Mouse (Mus musculus): ENCODE data around the gene Slc16a14.

Slc16a14 gene

DNA sequence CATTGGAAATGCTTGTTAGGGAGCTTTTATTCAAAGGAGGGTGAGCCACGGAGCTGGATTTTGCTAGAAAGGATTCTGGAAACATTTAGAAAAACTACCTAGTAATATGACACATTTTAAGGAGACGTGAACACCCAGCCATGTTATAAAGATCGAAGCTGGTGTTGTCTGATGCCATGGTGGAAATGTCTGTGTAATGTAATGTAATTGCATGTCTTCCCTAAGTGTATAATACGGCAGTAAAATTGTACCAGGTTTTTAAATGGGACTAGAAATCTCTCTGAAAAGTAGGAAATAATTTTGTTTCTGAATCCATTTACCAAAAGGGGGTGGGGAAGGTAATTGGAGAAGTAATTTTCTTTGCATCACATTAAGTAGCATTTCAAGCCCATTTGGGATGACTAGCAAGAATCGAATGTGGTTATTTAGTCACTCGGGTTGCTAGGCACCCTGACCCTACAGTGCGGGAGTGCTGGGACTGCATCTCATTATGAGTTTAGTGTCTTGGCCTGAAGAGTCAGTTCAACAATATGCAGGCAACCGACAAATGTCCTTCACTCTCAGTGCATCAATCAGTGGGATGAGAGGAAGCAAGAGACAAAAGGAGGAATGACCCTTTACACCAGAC lies 24.6 kb downstream of the Slc16a14 start:
- DNase-seq (ENCODE audit: extremely low spot score) = no peak

DNA sequence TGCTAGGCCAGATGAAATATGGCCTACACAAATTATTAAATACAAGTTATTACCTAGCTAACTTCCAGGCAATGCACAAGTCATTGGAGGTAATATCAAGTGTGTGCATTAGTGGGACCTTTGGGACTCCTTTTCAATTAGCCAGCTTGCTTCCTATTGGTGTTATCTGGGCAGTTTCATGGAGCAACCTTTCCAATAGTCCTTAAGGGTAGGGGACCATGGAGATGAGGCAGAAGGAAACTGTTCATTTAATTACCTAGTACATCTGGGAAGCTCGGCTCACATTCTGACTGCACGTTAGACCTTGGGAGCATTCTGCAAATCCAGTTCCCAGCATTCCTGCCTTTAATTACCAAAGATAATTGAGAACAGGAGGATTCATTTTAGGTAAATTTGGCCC lies 30.5 kb downstream of the Slc16a14 start:
- DNase-seq (ENCODE audit: extremely low spot score) = no peak

DNA sequence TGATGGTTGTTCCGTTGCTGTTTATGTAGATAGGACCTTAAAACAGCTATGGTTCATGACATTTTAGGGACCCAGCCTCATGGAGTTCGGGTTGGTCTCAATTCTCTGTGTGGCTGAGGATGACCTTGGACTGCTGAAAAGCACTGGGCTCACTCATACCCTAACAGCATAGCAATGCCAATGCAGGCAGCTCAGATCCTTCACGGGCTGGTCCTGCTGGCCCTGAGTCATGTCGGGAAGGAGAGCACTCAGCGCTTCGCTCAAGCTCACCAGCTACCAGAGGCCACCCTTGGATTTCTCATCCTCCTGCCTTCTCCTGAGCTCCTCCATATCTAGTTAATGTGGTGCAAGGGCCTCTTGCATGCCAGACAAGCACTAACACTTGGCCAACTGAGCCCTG lies 35.8 kb downstream of the Slc16a14 start:
- DNase-seq (ENCODE audit: extremely low spot score) = no peak

DNA sequence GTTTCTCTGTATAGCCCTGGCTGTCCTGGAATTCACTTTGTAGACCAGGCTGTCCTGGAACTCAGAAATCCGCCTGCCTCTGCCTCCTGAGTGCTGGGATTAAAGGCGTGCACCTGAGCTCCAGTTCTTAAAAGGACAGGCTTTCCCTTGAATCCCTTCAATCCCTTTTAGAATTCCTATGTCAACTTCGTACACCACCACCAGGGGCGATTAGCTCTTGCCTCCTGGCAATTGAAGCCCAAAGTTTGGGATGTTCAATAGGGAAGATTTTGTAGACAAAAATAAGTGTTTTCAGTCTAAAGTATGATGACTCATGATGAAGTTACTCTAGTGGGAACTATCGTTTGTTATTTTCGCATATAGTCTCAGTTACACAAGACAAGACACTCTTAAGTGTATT lies 37.6 kb downstream of the Slc16a14 start:
- DNase-seq (ENCODE audit: extremely low spot score) = no peak

DNA sequence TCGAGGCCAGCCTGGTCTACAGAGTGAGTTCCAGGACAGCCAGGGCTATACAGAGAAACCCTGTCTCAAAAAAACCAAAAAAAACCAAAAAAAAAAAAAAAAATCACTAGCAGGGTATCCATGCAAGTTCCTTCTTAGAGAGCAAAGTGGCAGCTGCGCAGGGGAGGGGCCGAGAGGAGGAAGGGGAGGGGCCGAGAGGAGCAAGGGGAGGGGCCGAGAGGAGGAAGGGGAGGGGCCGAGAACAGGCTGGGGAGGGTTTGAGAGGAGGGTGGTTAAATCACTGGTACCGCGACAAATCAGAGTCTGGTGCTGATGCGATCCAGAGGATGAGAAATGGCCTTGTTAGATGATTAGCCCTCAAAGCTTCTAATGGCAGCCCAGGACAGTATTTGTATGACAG lies 43.2 kb downstream of the Slc16a14 start:
- DNase-seq (ENCODE audit: extremely low spot score) = no peak

DNA sequence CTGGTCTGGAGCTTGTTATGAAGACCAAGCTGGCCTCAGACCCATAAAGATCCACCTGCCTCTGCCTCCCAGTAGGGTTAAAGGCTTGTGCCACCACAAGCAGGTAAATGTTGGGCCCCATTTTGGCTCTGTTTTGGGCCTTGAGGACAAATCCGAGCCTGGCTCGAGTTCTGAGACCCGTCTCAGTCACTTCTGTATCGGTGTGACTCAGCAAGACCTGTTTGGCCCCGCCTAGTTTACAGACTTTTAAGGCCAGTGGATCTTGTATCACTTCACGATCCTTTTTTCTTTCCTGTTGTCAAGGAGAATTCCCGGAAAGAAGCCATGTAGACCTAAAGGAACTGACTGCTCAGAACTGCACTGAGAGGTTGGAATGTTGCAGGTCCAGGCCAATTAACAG lies 44.4 kb downstream of the Slc16a14 start:
- no peak for DNase-seq (ENCODE audit: extremely low spot score)

DNA sequence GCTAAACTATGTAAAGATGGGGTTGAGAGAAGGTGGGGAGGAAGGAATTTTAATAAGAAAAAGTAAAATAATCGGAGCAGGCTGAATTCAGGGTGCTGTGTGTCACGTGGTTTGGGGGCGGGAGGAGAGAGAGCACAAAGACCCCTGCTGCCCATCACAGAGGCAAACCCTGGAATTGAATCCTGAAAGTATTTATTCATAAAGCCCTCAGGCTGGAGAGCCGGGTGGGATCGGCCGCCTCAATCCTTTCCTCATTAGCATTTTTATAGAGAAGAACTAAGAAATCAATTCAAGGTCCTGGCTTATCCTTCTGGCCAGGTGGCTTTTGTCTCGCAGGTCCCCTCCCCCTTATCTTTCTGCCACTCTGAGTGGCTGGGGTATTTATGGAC lies 44.9 kb downstream of the Slc16a14 start:
- DNase-seq (ENCODE audit: extremely low spot score) = no peak

DNA sequence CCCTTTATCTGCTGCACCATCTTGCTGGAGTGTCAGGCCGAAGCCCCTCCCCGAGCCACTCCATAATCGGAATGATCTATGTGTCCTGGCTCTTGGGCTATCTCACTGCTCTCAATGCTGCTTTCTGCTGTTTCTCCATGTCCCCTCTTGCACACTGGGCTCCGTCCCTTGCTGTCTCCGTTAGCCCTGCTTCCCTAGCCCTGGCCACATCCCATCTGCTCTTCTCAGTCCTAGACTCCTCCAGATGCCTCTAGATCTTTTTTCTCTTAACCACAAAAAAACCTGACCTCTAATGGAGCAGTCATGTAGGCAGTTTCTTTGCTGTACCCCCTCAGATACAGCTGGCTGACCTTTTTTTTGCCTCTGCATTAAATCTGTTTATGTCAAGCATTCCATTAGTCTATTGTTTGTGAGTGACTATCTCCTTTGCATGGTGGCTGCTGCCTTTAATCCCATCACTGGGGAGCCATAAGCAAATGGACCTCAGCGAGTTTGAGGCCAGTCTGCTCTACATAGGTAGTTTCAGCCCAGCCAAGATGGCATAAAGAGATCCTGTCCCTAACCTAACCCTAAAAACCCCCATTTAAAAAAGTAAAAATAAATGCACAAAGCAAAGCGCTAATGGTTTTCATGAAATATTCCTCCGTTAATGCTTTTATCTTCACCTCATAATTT lies 45.5 kb downstream of the Slc16a14 start:
- no peak for DNase-seq (ENCODE audit: extremely low spot score)

DNA sequence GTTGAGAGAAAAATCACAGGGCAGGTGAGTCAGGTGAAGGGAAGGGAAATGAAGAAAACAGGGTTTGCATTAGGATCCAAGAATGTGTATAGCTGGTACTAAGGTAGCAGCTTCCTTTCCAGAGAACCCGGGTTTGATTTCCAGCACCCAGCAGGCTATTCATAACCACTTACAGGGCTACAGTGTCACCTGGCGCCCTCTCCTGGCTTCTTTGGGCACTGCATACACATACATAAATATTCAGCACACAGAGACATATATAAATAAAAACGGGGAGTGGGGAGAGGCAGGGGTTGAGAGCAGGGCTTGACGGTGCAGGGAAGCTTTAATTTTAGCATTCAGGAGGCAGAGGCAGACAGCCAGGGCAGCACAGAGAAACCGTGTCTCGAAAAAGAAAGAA lies 49.0 kb downstream of the Slc16a14 start:
- DNase-seq (ENCODE audit: extremely low spot score) = no peak

DNA sequence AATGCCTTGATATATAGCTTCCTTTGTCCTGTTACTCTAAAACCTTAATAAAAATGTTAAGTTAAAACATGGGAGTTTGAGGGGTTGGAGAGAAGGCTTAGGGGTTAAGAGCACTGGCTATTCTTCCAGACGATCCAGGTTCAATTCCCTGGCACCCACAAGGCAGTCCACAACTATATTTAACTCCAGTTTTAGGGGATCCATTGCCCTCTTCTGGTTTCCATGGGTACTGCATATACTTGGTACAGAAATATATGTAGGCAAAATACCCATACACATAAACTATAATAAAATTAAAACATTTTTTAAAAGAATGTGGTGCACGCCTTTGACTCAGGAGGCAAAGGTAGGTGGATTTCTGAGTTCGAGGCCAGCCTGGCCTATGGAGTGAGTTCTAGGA lies 49.8 kb downstream of the Slc16a14 start:
- no peak for DNase-seq (ENCODE audit: extremely low spot score)

DNA sequence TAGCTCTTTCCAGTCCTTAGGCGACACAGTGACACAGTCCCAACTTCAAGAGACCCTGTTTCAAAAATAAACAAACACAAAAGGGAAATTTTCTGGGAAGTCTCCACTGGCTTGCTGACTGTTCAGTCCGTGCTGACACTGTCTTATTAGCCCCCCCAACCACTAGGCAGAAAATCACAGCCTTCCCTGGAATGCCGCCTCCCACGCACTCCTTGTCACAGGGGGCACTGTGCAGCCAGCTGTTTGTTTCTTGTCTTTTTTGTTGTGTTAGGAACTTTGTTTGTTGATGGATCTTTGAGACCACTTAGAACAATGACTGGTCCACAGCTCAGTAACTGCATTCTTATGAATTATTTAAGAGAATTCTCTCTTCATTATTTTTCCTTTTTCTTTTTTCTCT lies 51.0 kb downstream of the Slc16a14 start:
- no peak for DNase-seq (ENCODE audit: extremely low spot score)

DNA sequence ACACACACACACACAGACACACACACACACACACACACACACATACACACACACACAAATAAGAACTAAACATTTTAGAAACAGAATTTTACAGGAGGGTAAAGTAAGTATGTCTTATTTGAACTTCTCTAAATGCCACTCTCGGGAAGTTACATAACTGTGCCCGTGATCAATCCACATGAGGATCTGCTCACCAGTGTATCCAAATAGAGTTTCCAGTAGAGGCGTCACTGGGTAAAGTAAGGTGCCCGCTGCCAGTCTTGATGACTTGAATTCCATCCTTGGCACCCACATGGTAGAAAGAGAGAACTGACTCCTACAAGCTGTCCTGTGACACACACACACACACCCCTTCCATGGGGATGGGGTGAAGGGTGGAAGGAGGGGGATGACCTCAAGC lies 52.0 kb downstream of the Slc16a14 start:
- DNase-seq (ENCODE audit: extremely low spot score) = no peak

DNA sequence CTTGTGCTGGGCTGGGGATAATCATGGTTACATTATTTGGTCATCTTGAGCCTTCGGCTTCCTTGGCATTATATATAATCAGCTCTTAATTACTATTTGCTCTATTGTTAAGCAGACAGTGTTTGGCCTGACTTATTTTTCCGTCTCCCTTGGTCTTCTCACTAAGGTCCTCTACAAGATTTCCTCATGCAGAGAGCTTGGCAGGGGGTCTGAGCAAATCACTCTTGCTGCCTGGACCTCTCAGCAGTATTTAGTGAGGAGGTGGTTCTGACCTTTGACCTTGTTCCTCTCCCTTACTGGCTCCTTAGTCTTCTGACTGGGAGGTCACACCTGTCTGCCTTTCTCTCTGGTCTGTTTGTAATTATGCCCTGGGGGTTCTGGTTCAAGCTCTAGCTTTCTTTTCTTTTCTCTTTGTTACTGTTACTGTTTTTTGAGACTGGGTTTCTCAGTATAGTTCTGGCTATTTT lies 52.8 kb downstream of the Slc16a14 start:
- no peak for DNase-seq (ENCODE audit: extremely low spot score)

DNA sequence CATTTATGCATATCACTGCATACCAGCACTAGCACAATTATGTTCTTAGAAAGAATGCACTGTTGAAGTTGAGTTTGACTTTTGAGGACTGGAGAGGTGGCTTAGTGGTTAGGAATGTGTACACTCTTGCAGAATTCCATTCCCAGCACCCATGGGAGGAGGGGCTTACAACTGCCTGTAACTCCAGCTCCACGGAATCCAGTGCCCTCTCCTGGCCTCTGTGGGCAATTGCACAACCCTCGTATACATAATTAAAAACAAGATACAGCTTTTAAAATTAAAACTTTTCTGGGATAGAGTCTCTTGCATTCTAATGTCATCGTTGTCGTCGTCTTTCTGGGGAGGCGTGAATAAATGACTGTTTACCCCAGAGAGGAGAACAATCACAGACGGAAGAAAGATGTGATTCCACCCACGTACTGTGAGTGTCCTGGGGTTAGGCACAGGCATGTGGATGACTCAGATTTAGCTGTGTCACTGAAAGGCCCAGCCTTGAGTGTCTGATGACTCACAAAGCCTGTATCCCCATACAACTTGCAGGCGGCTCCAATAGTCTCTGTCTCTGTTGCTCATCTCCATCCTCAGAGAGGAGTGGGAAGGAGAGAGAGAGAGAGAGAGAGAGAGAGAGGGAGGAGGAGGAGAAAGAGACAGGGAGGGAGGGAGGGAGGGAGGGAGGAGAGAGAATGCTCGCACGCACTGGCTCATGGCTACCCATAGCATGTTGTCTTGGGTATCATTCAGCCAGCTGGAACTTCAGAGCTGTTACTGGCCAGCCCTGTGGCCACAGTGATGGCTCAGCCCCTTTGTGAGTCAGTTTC lies 53.5 kb downstream of the Slc16a14 start:
- no peak for DNase-seq (ENCODE audit: extremely low spot score)

DNA sequence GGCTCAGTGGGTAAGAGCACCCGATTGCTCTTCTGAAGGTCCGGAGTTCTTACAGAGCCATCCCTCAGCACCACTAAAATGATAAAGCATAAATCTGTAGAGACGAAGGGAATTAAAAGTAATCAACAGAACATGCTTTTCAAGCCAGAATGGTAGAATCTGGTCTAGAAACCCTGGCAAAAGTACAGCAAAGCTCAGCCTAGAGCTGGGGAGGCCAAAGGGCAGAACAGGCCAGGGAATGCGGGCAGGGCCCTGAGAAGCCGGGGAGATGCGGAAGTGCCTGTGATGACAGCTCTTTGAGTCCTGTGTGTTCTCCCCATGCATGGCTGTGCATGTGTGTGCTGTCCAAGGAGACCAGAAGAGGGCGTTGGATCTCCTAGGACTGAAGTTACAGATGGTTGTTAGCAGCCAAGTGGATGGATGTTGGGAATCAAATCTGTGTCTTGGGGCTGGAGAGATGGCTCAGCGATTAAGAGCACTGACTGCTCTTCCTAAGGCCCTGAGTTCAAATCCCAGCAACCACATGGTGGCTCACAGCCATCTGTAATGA lies 55.3 kb downstream of the Slc16a14 start:
- DNase-seq (ENCODE audit: extremely low spot score) = no peak

DNA sequence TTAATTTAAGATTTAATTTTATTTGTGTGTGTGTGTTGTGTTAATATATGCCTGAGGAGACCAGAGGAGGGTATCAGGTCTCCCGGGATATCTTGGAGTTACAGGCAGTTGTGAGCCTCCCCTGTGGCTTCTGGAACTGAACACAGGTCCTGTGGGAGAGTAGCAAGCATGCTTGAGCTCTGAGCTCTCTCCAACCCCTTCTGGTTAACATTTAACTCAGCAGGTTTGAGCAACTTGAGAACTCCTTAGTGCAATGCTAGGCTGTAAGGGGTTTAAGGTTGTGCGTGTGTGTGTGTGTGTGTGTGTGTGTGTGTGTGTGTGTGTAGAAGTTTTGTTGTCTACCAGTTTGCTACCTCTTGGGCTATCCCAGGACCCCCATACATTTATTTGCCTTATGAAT lies 57.3 kb downstream of the Slc16a14 start:
- DNase-seq (ENCODE audit: extremely low spot score) = no peak

DNA sequence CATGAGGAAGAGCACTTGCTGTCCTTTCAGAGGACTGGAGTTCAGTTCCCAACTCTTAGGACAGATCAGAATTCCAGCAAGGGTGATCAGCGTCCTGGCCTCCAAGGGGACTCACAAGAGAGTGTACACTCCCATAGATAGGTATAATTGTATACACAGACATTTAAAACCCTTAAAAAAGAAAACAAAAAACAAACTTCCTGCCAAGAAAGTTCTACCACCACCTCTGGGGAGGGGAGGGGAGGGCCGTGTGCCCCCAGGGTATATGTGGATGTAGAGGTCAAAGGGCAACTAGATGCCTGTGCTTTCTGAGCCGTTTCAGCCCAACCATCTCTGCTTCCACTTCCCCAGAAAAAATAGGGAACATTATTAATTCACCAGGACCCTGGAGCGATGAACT lies 62.0 kb downstream of the Slc16a14 start:
- DNase-seq (ENCODE audit: extremely low spot score) = no peak

DNA sequence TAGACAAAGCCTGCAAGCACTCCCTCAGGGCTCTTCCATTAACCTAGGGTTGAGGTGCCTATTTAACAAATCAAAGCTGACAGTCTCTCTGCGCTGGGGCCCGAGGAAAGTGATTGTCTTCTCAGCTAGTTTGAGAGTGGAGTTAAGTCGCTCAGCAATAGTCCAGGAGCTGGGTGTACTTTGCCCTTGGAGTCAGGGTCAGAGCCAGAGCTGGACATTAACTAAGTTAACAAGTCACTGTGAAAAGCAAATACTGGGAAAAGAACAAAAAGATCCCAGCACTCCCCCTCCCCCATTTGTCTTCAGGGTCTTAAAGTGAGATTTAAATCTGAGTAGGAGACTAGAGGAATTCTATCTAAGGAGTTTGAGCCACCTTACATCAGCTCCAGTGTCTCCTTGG lies 62.8 kb downstream of the Slc16a14 start:
- DNase-seq (ENCODE audit: extremely low spot score) = no peak

DNA sequence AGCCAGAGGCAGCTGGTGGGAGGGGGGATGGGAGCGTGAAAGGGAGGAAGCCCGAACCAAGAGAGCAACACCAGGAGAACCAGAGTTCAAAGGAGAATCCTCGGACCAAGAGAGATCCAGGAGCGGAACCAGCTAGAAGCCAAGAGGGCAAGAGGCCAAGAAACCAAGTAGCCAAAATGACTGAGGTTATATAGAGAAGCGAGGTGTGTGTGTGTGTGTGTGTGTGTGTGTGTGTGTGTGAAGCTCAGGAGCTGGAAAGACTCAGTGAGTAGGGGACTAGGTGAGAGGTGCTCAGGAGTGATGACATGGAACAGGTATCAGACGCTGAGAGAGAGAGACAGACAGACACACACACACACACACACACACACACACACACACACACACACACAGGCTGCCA lies 63.8 kb downstream of the Slc16a14 start:
- no peak for DNase-seq (ENCODE audit: extremely low spot score)

DNA sequence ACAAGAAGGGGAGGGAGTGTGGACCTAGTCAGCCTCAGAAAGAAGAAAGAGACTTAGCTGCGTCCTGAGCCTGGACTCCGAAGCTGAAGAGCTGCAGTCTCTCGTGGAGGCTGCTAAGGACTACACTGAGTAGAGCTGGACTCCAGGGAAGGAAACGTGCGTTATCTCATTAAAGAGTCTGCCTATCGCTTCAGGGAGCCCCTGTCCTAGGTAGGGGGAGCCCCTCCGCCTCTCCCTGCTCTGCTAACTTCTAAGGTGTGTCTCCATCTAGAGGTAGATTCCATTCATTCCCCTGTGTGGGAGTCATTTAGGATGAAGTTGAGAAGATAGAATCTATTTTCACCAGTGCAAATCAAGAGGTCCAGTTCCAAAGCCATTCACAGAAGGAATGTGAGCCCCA lies 65.4 kb downstream of the Slc16a14 start:
- DNase-seq (ENCODE audit: extremely low spot score) = no peak

DNA sequence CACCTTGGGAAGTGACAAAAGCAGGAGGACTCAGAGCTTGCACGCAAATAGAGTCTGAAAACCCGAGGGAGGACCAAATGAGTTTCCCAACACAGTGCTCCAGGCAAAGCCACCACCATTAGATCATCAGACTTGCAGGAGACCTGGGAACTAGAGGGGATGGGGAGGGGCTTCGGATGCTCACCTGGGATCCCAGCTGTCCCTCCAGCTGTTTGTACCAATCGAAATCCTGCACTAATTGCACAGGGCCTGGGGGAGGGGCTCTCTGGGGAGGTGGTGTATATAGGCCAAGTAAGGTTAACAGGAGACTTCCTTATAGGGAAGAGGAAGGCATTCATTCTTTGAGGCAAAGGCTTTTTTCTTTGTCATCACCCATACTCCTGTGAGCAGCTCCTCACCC lies 66.1 kb downstream of the Slc16a14 start:
- DNase-seq (ENCODE audit: extremely low spot score) = no peak

DNA sequence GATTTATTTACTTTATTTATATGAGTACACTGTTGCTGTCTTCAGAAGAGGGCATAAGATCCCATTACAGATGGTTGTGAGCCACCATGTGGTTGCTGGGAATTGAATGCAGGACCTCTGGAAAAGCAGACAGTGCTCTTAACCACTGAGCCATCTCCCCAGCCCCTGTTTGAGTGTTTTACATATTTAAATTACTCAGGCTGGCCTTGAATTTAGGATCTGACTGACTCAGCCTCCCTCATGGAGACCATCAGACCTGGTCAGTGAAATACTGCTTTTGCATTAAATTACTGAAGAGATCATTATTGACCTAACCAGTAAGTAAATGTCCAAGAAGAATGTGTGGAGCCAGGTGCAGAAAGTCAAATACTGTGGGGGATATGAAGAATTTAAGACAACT lies 66.6 kb downstream of the Slc16a14 start:
- no peak for DNase-seq (ENCODE audit: extremely low spot score)

Data from embryo, embryonic 9.5 days (tissue).